Mouse (Mus musculus): ENCODE measurements at regions not wholly inside any gene's neighbourhood (a gene's known extent, or its start where the extent isn't known, plus 50 kb on each side); places are given as distances from the start of the nearest gene placed in this dataset.

DNA sequence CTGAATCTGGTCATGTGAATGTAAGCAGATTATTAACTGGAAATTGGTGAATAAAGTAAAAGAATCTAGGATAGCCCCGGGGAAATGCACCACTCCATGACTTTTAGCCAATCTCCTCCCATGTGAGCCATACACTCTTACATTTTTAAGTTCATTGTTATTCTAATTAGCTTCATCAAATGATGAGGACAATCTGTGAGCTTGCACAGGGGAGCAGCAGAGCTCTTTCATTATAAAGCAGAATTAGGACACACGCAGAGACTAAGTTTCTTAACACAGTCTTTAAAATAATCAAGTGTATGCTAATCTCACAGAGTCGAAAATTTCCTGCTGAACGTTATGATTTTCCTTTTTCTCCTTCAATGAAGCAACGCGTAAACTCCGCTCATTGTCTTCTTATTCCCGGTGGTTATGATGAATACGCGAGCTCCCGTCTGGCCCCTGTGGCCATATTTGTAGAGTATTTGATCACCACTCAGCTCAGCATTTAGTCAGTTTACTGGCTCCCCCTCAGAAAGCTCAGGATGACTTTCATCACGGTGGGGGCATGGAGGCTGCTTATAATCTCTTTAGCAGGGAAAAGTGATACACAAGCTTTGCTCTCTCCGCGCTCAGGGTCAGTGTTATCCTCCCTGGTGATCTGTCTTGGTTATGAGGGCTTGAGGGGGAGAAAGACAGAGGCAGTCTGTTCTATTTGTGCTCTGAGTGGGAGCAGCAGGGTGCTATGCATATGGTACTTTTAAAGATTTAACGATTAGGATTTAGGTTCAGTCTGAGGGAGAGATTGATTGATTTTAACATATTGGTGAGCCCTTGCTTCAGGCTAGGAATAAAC is 350.1 kb upstream of the 1700003H04Rik start:
- TF ChIP-seq POLR2A (IDR thresholded peaks at IDR 0.05; ENCODE audit: insufficient read length, low read depth) = no peak
- TF ChIP-seq CEBPB (IDR thresholded peaks at IDR 0.05; ENCODE audit: insufficient read depth, poor library complexity, severe bottlenecking) = no peak
- no peak for TF ChIP-seq TCF3 (IDR thresholded peaks at IDR 0.05; ENCODE audit: insufficient read length, low read depth)
- no peak for TF ChIP-seq MYOD1 (IDR thresholded peaks at IDR 0.05; ENCODE audit: control insufficient read depth in 1 of 3, insufficient read length in 2 of 3, low read depth in 2 of 3)

All from myocyte (in vitro differentiated cells).